Mouse (Mus musculus): Measurements from ENCODE around the gene Prex1. TPM values are rescaled to one million over a fixed set of nuclear protein-coding genes. Genes with fewer than 3 reads are reported as not detected.

Prex1 gene
- polyA plus RNA-seq, 1 experiment from 2014 or later, result 16.9 TPM

GRCm38 (mm10) chr2:166664506-166664905 is 49.1 kb downstream of the Prex1 start:
- H3K27ac ChIP-seq (ENCODE audit: low read depth, low read length), result no peak overlapping the region
- ATAC-seq (ENCODE audit: low FRiP score, low TSS enrichment), result no peak
- no peaks in the 10 kb centered on the region for H3K9me3 ChIP-seq (ENCODE audit: control insufficient read depth, low read length)
- H3K4me3 ChIP-seq (ENCODE audit: low read length), result no peak overlapping the region
- no peak overlapping the region for H3K4me2 ChIP-seq (replicated peaks; ENCODE audit: low read depth, low read length)
- peaks cover 7% of the 10 kb centered on the region; the same call in 1 of the 2 replicates for H3K4me1 ChIP-seq (ENCODE audit: control insufficient read depth, insufficient read depth, low read length)
- 83% methylated on average over 15 of the region's 15 CpGs for WGBS
- no peaks in the 10 kb centered on the region for H3K36me3 ChIP-seq (ENCODE audit: control insufficient read depth, insufficient read depth, low read length)
- H3K9ac ChIP-seq (ENCODE audit: low read depth, low read length), result no peak overlapping the region
- no peaks in the 10 kb centered on the region for H3K27me3 ChIP-seq (ENCODE audit: control insufficient read depth, insufficient read depth, low read length)

DNA sequence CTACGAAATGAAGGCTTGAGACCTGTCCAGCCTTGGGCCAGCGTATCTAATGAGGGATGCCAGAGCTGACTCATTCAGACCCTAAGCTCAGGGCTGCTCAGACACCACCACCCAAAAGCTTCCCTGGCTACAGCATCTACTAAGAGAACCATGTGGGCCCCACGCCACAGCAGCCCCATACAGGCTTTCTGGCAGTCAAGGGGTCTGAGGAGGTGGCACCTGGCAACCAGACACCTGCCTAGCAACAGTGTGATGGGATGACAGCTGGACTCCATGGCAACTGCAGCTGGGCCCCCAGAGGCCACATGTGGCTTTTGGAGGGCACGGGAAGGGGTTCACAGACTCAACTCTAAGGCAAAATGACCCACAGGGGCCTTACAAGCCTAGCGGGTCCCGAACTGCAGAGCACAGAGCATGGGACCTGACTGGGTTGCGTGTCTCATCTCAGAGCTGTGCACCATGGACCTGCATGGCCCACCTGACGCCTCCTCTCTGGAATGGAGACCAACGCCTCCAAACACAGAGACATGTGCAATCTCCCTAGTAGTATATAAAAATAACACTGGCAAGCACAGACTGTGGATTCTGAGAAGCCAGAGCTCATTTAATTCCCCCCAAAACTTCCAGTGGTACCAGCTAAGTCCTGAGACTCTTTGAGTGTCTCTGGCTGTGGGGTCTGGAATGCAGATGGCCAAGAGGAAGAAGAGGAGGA is 50.2 kb downstream of the Prex1 start:
- ATAC-seq (ENCODE audit: low FRiP score, low TSS enrichment), result no peak
- Histone ChIP-seq H3K4me1 (ENCODE audit: control insufficient read depth, insufficient read depth, low read length) (peaks cover 7% of the 10 kb centered on the region; the same call in 1 of the 2 replicates), H3K9me3 (ENCODE audit: control insufficient read depth, low read length) (no peaks in the 10 kb centered on the region), H3K36me3 (ENCODE audit: control insufficient read depth, insufficient read depth, low read length) (no peaks in the 10 kb centered on the region), H3K4me3 (ENCODE audit: low read length) (no peak overlapping the region), H3K4me2 (replicated peaks; ENCODE audit: low read depth, low read length) (no peak overlapping the region), H3K27ac (ENCODE audit: low read depth, low read length) (no peak overlapping the region), H3K9ac (ENCODE audit: low read depth, low read length) (no peak overlapping the region), H3K27me3 (ENCODE audit: control insufficient read depth, insufficient read depth, low read length) (no peaks in the 10 kb centered on the region)
- WGBS, result 81% methylated on average over 9 of the region's 9 CpGs

- ATAC-seq (ENCODE audit: low FRiP score, low TSS enrichment), result no peak
- no peak overlapping the region for H3K4me2 ChIP-seq (replicated peaks; ENCODE audit: low read depth, low read length)
- peaks cover 5% of the 10 kb centered on the region; the same call in 1 of the 2 replicates for H3K4me1 ChIP-seq (ENCODE audit: control insufficient read depth, insufficient read depth, low read length)
- H3K36me3 ChIP-seq (ENCODE audit: control insufficient read depth, insufficient read depth, low read length), result no peaks in the 10 kb centered on the region
- no peak overlapping the region for H3K4me3 ChIP-seq (ENCODE audit: low read length)
- H3K9me3 ChIP-seq (ENCODE audit: control insufficient read depth, low read length), result no peaks in the 10 kb centered on the region
- no peaks in the 10 kb centered on the region for H3K27me3 ChIP-seq (ENCODE audit: control insufficient read depth, insufficient read depth, low read length)
- H3K27ac ChIP-seq (ENCODE audit: low read depth, low read length), result no peak overlapping the region
- WGBS, result 82% methylated on average over 6 of the region's 6 CpGs
- no peak overlapping the region for H3K9ac ChIP-seq (ENCODE audit: low read depth, low read length)
Observed at GRCm38 (mm10) chr2:166662595-166663160, 51.0 kb downstream of the Prex1 start.

DNA sequence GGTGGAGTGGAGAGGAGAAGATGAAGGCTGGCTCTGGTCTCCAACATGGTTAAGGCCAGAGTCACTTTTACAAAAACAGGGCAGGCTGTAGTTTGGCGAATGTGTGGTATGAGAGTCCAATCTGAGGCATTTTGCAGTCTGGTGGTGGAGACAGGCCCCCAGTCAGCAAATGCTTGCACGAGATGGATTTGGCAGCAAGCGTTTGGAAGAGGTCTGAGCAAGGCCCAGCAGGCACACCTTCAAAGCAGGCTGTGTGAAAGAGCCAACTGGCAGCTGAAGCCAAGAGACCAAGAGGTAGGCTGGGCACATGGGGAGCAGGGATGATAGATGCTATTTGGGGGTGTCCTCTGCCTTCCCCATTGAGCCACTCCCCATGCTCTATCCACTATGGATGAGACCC is 51.7 kb downstream of the Prex1 start:
- H3K4me2 ChIP-seq (replicated peaks; ENCODE audit: low read depth, low read length), result no peak overlapping the region
- no peaks in the 10 kb centered on the region for H3K27me3 ChIP-seq (ENCODE audit: control insufficient read depth, insufficient read depth, low read length)
- H3K9ac ChIP-seq (ENCODE audit: low read depth, low read length), result no peak overlapping the region
- no peak overlapping the region for H3K4me3 ChIP-seq (ENCODE audit: low read length)
- H3K36me3 ChIP-seq (ENCODE audit: control insufficient read depth, insufficient read depth, low read length), result no peaks in the 10 kb centered on the region
- H3K27ac ChIP-seq (ENCODE audit: low read depth, low read length), result no peak overlapping the region
- ATAC-seq (ENCODE audit: low FRiP score, low TSS enrichment), result no peak
- peaks cover 5% of the 10 kb centered on the region; the same call in 1 of the 2 replicates for H3K4me1 ChIP-seq (ENCODE audit: control insufficient read depth, insufficient read depth, low read length)
- 59% methylated on average over 3 of the region's 3 CpGs for WGBS
- no peaks in the 10 kb centered on the region for H3K9me3 ChIP-seq (ENCODE audit: control insufficient read depth, low read length)

DNA sequence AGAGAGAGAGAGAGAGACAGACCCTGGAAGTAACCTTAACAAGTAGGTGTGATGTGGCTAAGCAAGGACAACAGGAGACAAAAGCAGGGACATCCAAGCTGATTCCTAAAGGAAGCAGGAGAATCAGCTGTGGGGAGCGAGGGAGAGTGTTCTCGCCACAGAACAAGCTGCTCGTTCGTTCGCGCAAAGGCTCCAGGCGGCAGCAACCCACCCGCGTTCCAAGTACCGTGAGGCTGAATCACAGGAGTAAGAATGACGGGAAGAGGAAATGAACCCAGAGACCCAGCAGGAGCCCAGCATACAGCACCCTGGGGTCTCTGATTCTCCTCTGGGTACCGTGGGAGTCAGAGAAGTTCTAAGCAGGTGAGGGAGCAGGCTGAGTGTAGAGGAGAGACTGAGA is 52.1 kb downstream of the Prex1 start:
- no peaks in the 10 kb centered on the region for H3K36me3 ChIP-seq (ENCODE audit: control insufficient read depth, insufficient read depth, low read length)
- peaks cover 5% of the 10 kb centered on the region; the same call in 1 of the 2 replicates for H3K4me1 ChIP-seq (ENCODE audit: control insufficient read depth, insufficient read depth, low read length)
- H3K9me3 ChIP-seq (ENCODE audit: control insufficient read depth, low read length), result no peaks in the 10 kb centered on the region
- H3K9ac ChIP-seq (ENCODE audit: low read depth, low read length), result no peak overlapping the region
- H3K27ac ChIP-seq (ENCODE audit: low read depth, low read length), result no peak overlapping the region
- no peaks in the 10 kb centered on the region for H3K27me3 ChIP-seq (ENCODE audit: control insufficient read depth, insufficient read depth, low read length)
- 56% methylated on average over 12 of the region's 12 CpGs for WGBS
- no peak for ATAC-seq (ENCODE audit: low FRiP score, low TSS enrichment)
- no peak overlapping the region for H3K4me2 ChIP-seq (replicated peaks; ENCODE audit: low read depth, low read length)
- H3K4me3 ChIP-seq (ENCODE audit: low read length), result no peak overlapping the region

DNA sequence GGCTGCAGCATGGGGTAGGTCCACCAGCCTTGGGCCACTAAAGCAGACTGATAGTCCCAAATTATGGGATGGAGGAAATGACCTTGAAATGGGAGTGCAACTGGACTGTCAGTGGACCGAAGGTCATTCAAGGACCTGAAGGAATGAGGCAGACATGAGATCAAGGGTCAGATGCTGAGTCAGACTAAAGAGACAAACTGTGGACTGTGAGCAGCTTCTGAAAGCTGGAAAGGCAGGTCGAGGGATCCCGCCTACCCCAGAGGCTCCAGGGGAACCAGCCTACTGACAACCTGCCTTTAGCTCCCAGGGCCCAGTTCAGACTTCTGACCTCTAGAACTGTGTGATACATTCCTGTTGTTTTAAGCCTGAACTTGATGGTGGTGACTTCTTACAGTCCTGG is 55.3 kb downstream of the Prex1 start:
- Histone ChIP-seq H3K4me2 (replicated peaks; ENCODE audit: low read depth, low read length) (no peak overlapping the region), H3K27ac (ENCODE audit: low read depth, low read length) (peak overlapping the region; percentile 1; the same call in 1 of the 2 replicates), H3K4me3 (ENCODE audit: low read length) (no peak overlapping the region), H3K9me3 (ENCODE audit: control insufficient read depth, low read length) (no peaks in the 10 kb centered on the region), H3K4me1 (ENCODE audit: control insufficient read depth, insufficient read depth, low read length) (peaks cover 5% of the 10 kb centered on the region; the same call in 1 of the 2 replicates), H3K27me3 (ENCODE audit: control insufficient read depth, insufficient read depth, low read length) (no peaks in the 10 kb centered on the region), H3K9ac (ENCODE audit: low read depth, low read length) (no peak overlapping the region), H3K36me3 (ENCODE audit: control insufficient read depth, insufficient read depth, low read length) (no peaks in the 10 kb centered on the region)
- ATAC-seq (ENCODE audit: low FRiP score, low TSS enrichment), result no peak
- 52% methylated on average over 3 of the region's 3 CpGs for WGBS

DNA sequence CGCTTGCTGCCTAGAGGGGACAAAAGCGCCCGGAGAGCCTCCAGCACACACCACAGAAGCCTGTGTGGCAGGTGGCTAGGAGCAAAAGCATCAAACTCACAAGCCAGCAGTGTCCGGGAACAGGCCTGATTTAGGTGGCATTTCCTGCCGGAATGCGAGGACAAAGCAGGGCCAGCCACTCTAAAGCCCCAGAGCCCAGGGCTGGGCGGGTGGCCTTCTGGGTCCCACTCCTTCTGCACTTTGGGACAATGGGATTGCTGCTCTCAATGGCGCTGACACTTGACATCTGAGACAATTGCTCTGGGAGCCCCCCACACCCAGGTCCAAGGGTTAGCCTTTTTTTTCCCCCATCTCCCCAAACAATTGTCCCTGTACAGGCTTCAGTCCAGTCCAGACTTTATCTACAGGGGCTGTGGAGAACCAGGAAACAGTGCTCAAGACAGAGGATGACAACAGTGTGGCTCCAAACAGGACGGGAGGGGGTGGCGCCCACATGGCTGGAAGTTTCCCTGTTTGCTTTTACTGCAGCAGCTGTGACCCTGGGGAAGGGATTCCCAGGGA is 56.1 kb downstream of the Prex1 start:
- Histone ChIP-seq H3K36me3 (ENCODE audit: control insufficient read depth, insufficient read depth, low read length) (no peaks in the 10 kb centered on the region), H3K9me3 (ENCODE audit: control insufficient read depth, low read length) (no peaks in the 10 kb centered on the region), H3K4me2 (replicated peaks; ENCODE audit: low read depth, low read length) (no peak overlapping the region), H3K9ac (ENCODE audit: low read depth, low read length) (no peak overlapping the region), H3K4me1 (ENCODE audit: control insufficient read depth, insufficient read depth, low read length) (no peaks in the 10 kb centered on the region; the same call in 1 of the 2 replicates), H3K27ac (ENCODE audit: low read depth, low read length) (peak overlapping the region; percentile 66), H3K27me3 (ENCODE audit: control insufficient read depth, insufficient read depth, low read length) (no peaks in the 10 kb centered on the region), H3K4me3 (ENCODE audit: low read length) (no peak overlapping the region)
- WGBS, result 44% methylated on average over 10 of the region's 10 CpGs
- ATAC-seq (ENCODE audit: low FRiP score, low TSS enrichment), result 0 out of 2 replicates have a peak, but pooled peaks have one; percentile 5

DNA sequence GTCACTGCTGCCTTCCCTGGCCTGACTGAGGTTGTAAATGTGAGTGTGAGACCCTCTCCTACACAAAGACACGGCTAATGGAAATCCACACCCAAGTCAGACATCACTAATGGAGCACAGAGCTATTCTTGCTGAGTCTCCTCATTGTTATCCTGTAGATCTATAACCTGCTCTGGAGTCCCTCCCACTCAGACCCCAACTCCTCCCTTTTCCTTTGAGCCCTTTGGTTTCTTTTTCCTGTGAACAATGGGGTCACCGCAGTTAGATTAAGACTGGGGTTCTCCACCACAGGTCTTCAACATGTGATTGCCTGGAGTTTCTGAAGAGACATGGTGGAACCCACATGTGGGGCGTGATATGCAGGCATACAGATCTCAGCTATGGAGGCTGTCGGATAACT is 57.0 kb downstream of the Prex1 start:
- peak overlapping the region; percentile 66 for H3K27ac ChIP-seq (ENCODE audit: low read depth, low read length)
- WGBS, result 55% methylated on average over 4 of the region's 4 CpGs
- no peak overlapping the region; the same call in 1 of the 2 replicates for H3K4me2 ChIP-seq (replicated peaks; ENCODE audit: low read depth, low read length)

More for the DNA sequence above, 57.0 kb downstream of the Prex1 start:
- H3K9ac ChIP-seq (ENCODE audit: low read depth, low read length), result no peak overlapping the region
- no peaks in the 10 kb centered on the region; the same call in 1 of the 2 replicates for H3K4me1 ChIP-seq (ENCODE audit: control insufficient read depth, insufficient read depth, low read length)
- no peaks in the 10 kb centered on the region for H3K9me3 ChIP-seq (ENCODE audit: control insufficient read depth, low read length)
- no peaks in the 10 kb centered on the region for H3K27me3 ChIP-seq (ENCODE audit: control insufficient read depth, insufficient read depth, low read length)
- H3K4me3 ChIP-seq (ENCODE audit: low read length), result no peak overlapping the region
- H3K36me3 ChIP-seq (ENCODE audit: control insufficient read depth, insufficient read depth, low read length), result no peaks in the 10 kb centered on the region
- ATAC-seq (ENCODE audit: low FRiP score, low TSS enrichment), result no peak

All from kidney, embryonic 14.5 days (tissue).